Mouse (Mus musculus) megakaryocyte-erythroid progenitor cell, adult 5-6 weeks (primary cell): ENCODE results near the gene Cdk19. TPM values are rescaled to one million over a fixed set of nuclear protein-coding genes. Genes with fewer than 3 reads are reported as not detected.

Source experiments
- ATAC-seq: replicated peaks from 2 replicates; pipeline ENCODE4 v1.8.0; 2016; ENCODE audit warnings: mild to moderate bottlenecking, inconsistent platforms; ENCODE audit not compliant: severe bottlenecking, poor library complexity, low FRiP score, low TSS enrichment
- total RNA-seq, 2 experiments: library from RNA; stranded (forward) in 1 of 2; stranded (reverse) in 1 of 2; fragments of 200-1000, 215-1000 nt in 1 of 2; fragments of >200 nt in 1 of 2; fragmentation: Nextera tagmentation in 1 of 2; gene quantifications; 2 replicates each; pipeline ENCODE4 v1.2.3; 2014 to 2017

Cdk19 gene
- total RNA-seq, 2 experiments from 2014 or later, result 17.4 to 24.0 TPM

GRCm38 (mm10) chr10:40430209-40430608 is 90.8 kb downstream of the Cdk19 start:
- no peak for ATAC-seq

- no peak for ATAC-seq
Observed at GRCm38 (mm10) chr10:40431957-40432356, 92.6 kb downstream of the Cdk19 start.

GRCm38 (mm10) chr10:40432375-40432774 is 93.0 kb downstream of the Cdk19 start:
- no peak for ATAC-seq

DNA sequence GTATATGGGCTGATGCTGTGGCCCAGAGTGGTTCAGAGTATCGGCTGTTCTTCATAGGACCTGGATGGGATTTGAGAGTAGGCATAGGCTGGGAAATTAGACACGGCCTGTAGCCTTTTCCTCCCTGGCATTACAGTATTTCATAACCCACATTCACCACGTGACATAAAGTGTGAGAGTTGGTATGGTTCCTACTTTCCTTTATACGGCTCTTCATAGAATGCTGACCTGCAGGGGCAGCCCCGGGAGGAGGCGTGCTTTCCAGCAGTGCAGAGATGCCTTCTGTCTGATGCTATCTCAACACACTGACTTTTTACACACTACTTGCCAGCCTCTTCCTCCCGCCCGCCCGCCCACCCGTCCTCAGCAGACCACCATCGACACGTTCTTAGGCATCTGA is 96.0 kb downstream of the Cdk19 start:
- no peak for ATAC-seq

DNA sequence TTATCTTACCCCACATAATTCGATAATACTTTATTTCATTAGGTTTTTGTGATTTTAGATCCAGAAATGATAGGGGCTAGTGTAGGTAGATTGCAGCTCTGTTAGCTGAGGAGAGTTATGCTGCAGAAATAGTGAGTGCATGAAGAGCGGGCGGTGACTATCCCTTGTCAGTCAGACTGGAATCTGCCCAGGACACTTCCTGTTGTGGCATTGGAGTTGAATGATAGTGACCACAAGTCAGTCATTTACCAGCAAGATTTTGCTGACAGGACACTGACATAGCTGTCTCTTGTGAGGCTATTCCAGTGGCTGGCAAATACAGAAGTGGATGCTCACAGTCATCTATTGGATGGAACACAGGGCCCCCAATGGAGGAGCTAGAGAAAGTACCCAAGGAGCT is 97.8 kb downstream of the Cdk19 start:
- ATAC-seq, result no peak

DNA sequence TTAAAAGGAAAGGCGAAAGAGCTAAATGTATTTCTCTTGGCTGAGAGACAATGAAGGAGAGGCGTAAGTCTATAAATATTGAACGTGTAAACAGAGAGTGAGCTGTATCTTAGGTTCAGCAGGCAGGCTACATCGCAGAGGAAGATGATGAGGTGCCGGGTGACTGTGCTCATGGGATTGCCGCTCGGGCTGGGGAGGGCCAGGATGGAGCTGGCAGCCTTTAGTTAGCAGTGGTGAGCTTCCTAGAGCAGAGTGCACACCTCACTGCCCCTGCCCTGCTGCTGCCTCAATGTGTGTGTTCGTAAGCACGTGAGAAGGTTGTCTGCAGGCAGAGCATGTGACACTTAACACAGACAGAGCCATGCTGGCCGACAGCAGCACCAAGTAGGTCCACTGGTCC is 101.4 kb downstream of the Cdk19 start:
- ATAC-seq, result no peak

DNA sequence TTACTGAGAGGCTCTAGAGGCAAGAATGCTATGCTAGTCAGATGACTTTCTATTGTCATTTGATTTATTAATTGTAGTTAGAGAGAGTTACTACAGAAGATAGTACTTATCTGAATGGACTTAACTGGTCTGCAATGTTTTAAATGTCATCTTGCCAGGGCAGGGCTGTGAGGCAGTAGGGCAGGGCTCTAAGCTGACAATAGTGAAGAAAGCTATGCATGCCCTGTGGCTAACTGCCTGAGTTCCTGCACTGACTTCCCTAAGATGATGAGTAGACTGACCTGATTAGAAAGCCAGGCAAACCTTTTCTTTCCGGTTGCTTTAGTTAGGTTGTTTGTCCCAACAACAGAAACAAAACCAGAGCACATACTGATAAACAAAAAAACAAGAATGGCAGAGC is 102.7 kb downstream of the Cdk19 start:
- ATAC-seq, result peak; percentile 57

DNA sequence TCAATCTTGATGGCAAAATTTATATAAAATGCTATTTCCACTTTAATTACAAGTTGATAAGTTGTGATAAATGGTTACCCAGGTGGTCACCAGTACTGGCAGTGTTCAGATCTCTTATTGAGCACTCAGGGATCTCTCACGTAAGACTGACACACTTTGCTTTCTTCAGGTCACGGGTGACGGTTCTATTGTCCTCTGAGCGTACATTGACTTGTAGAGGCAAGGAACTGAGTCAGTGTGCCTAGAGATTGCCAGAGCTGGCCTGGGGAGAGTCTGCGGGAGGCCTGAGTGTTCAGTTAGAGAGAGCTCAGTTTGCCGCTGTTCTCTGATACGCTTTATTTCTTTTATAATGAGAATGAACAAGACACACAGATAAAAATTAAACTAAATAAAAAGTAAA is 104.0 kb downstream of the Cdk19 start:
- ATAC-seq, result no peak

GRCm38 (mm10) chr10:40443806-40444357 is 104.5 kb downstream of the Cdk19 start:
- no peak for ATAC-seq

DNA sequence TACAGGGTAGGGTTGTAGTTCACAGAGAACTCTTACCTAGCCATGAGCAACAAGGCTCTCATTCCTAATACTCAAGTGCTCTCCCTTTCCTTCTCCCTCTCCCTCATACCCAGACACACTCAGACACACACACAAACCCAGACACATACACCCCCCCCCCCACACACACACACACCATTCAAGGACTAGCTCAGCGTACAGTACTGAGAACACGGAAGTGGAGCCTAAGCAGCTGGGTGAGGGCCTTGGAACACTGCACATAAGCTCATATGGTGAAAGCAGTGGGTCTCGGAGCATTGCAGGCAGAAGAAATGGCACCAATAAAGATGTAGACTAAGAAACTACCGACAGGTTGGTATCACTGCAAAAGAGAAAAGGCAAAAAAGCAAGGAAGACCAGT is 105.2 kb downstream of the Cdk19 start:
- ATAC-seq, result no peak

DNA sequence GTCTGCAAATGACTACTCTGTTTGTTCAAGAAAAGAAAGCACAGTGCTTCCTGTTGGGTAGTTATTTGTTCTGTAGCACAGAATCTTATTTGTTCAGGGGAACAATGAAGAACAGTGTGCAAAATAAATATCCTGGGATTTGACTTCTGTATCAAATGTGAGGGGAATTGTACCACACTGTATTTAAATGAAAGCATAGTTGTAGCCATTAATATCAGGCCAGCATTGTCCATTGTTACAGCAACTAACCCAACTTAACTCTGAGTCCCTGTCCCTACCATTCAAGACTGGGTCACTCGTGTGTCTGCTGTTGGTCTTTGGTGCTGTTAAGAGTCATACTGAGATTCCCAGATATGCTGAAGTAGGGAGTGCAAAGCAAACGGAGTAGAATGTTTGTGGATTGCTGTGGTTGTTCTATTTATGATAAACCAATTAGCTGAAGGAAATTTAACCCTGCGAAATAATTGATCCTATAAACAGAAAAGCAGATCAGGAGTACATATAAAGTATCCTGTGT is 106.8 kb downstream of the Cdk19 start:
- ATAC-seq, result no peak

DNA sequence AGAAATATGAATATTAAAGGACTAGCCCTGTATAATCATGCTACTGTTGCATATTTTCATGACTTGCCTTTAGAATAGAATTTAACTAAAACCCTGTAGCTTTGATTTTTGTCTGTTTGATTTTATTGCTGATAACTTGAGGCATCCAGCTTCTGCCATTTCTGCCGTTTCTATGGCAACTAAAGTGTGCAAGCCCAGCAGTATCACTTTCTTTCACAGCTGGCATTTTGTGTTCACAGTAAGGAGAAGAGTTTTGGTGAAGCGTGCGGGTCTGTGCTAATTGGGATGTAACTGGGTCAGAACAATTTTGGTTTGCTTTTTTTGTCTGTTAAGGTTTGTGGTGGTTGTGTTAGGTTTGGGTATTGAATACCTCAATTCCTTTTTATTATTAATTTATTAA is 107.3 kb downstream of the Cdk19 start:
- ATAC-seq, result no peak

- ATAC-seq, result no peak
Observed at GRCm38 (mm10) chr10:40447295-40447694, 107.9 kb downstream of the Cdk19 start.

DNA sequence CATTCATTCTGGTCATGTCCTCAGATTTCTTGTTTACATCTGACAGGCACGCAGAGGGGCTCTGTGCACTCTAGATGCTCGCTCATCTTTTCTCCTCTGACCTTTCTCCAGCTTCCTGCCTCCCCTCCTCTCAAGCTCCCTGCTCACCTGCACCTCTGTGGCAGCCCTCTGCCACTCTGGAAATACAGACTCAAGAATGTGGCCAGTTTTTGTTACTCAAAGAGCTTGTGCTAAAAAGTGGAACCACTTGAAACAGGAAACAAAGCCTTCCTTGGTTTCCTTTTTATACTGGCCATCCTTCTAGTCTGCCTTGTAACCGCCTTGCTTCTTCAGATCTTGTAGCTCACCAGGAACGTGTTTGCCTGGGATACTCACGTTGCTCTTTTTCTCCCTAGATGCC is 108.6 kb downstream of the Cdk19 start:
- no peak for ATAC-seq

DNA sequence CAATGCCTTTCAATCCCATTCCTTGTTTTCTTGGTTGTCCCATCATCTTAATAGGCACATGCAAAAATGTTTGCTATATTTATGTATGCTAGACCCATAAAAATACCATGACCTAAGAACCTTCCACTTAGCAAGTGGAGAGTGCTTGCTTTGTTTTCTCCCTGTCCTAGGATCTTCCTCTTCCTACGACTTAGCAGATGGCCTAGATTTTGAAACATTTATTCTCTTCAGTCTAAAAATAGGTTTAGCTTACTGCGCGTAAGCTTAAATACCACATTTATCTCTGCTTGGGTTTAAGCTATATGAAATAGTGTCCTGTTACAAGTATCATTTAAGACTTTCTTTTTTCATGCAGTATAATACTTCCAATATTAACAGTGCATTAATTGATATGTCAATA is 109.1 kb downstream of the Cdk19 start:
- no peak for ATAC-seq

GRCm38 (mm10) chr10:40449571-40449970 is 110.2 kb downstream of the Cdk19 start:
- no peak for ATAC-seq

DNA sequence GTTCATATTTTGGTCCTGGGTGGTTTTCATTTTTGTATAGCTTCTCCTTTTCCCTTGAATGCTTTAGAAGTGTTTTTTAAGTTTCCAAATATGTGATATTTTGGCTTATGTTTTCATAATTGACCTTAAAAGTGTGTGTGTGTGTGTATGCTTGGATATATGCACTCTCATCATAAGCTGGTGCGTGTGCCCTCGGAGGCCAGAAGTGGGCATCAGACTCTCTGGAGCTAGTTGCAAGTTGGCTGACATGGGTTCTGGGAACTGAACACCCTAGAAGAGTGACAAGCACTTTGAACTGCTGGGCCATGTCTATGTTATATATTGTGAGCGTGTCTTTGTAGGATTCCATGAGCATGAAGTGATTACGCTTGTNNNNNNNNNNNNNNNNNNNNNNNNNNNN is 110.8 kb downstream of the Cdk19 start:
- no peak for ATAC-seq

DNA sequence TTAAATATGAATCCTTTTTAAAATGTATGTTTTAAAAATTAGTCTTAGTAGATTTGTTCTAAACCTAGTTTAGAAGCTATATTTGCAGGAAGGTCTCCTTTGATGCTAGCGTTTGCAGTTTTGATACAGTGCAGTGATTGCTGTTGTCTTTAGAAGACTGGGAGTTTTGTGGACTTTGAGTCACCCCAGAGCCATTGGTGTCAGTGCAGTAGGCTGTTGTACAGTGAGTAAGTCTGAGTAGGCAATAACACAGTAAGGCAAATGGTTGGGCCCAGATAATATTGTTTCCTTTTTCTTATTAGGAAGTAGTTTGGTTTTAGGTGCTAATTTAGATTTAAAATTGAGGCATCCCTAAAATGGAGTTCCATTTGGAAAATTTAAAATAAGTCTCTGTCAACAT is 117.8 kb downstream of the Cdk19 start:
- no peak for ATAC-seq

GRCm38 (mm10) chr10:40459141-40459540 is 119.8 kb downstream of the Cdk19 start:
- no peak for ATAC-seq

- no peak for ATAC-seq
Observed at GRCm38 (mm10) chr10:40461362-40461761, 122.0 kb downstream of the Cdk19 start.

DNA sequence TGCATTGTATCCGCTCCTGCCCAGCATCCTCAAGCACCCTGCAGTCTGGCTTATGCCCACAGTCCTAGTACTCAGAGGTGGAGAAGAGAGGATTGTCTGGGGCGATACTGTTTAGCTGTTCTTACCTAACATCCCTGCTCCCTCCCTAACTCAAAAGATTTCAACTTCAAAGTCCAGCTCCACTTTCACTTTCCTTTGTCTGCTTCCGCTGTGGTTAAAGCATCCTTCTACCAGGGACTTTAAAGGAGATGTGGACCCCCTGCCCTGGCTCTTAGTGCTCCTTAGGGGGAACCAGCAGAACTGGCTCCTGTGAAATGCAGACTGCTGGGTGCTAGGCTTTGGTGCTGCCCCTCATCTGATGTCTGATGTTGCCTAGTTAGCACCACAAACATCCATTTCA is 122.9 kb downstream of the Cdk19 start:
- ATAC-seq, result no peak
